Mouse (Mus musculus) kidney, adult 2 months (tissue): Measurements from ENCODE around the gene Rptor. TPM values are rescaled to one million over a fixed set of nuclear protein-coding genes. Genes with fewer than 3 reads are reported as not detected.

Experiments used
- DNase-seq: peaks from one replicate; pipeline ENCODE4 v3.0.0; 2021
- H3K27ac ChIP-seq: fragments of 200-500 bp; 2 replicates; pipeline ENCODE4 v1.5.1; 2012; ENCODE audit warnings: low read depth, low read length, control low read depth, inconsistent platforms; ENCODE audit not compliant: insufficient read depth
- H3K27me3 ChIP-seq: fragments of 200-500 bp; replicated peaks from 2 replicates; pipeline ENCODE4 v1.6.1; 2012; ENCODE audit warnings: mild to moderate bottlenecking, moderate library complexity, low read length, inconsistent platforms; ENCODE audit not compliant: control insufficient read depth, insufficient read depth
- H3K36me3 ChIP-seq: fragments of 200-500 bp; 2 replicates; pipeline ENCODE4 v1.6.1; 2012; ENCODE audit warnings: mild to moderate bottlenecking, moderate library complexity, low read length, inconsistent platforms; ENCODE audit not compliant: control insufficient read depth, insufficient read depth
- H3K4me1 ChIP-seq: fragments of 200-500 bp; 2 replicates; pipeline ENCODE4 v1.6.1; 2011; ENCODE audit warnings: low read length; ENCODE audit not compliant: control insufficient read depth, insufficient read depth
- H3K4me3 ChIP-seq: fragments of 200-500 bp; 2 replicates; pipeline ENCODE4 v1.5.1; 2011; ENCODE audit warnings: mild to moderate bottlenecking, low read depth, low read length, control low read depth; ENCODE audit not compliant: insufficient read depth
- CTCF ChIP-seq: fragments of 200-500 bp; conservative IDR thresholded peaks from 2 replicates; pipeline ENCODE4 v1.5.1; 2011; ENCODE audit warnings: low read depth, mild to moderate bottlenecking, control low read depth, low read length, moderate library complexity, mixed read lengths; ENCODE audit not compliant: insufficient read depth, insufficient read length
- POLR2A ChIP-seq: fragments of 200-500 bp; IDR thresholded peaks from one replicate; pipeline ENCODE4 v1.6.1; 2011; ENCODE audit warnings: low read depth, low read length, control low read depth
- WGBS: fragments of 180-500 bp; shearing (Covaris S2); methylation state at CpG from one replicate; pipeline ENCODE4 v1.1.7; 2018; 5-methylcytosine and 5-hydroxymethylcytosine counted together
- polyA plus RNA-seq: library from polyadenylated mRNA; depleted of rRNA; stranded (reverse); fragments of >200 nt; gene quantifications from 2 replicates; pipeline ENCODE4 v1.2.3, GENCODE M21; 2012

Gene Rptor
- polyA plus RNA-seq, 1 experiment, result 20.7 TPM

DNA sequence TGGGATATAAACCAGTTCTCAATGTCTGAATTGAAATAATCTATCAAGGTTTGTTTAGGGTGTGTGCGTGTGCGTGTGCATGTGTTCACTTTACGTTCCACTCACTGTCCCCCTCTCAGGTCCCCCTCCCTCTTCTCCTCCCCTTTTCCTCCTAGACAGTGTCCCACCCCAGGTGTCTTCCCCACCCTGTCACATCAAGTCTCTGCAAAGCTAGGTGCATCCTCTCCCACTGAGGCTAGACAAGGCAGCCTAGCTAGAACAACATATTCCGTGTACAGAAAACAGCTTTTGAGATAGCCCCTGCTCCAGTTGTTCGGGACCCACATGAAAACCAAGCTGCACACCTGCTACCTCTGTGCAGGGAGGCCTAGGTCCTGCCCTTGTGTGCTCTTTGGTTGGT lies 245.5 kb downstream of the Rptor start:
- Histone ChIP-seq H3K4me1 (no peaks in the 10 kb centered on the region), H3K36me3 (no peaks in the 10 kb centered on the region), H3K27ac (no peak overlapping the region), H3K4me3 (no peak overlapping the region), H3K27me3 (no peaks in the 10 kb centered on the region)
- no peak for DNase-seq
- TF ChIP-seq POLR2A, result no peak
- TF ChIP-seq CTCF, result no peak
- over 99% methylated on average over 5 of the region's 5 CpGs for WGBS

DNA sequence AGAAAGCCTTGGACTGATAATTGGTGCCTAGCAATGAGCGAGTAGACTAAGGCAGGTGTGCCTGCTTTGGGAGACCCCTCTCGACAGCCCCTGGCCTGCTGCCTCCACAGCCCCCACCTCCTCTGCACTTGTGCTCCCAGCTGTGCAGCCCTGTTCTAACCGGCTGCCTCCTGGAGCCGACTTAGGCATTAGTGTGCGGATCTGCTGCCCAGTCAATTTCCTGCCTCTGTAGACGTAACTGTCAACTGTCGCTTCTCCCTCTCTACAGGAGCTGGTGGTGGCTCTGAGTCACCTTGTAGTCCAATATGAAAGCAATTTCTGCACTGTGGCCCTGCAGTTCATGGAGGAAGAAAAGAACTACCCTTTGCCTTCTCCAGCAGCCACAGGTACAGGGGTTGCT lies 253.3 kb downstream of the Rptor start:
- Histone ChIP-seq H3K36me3 (no peaks in the 10 kb centered on the region), H3K27ac (no peak overlapping the region), H3K4me1 (no peaks in the 10 kb centered on the region), H3K27me3 (no peaks in the 10 kb centered on the region), H3K4me3 (no peak overlapping the region)
- DNase-seq, result no peak
- WGBS, result 59% methylated on average over 7 of the region's 7 CpGs
- no peak for TF ChIP-seq POLR2A
- no peak for TF ChIP-seq CTCF

DNA sequence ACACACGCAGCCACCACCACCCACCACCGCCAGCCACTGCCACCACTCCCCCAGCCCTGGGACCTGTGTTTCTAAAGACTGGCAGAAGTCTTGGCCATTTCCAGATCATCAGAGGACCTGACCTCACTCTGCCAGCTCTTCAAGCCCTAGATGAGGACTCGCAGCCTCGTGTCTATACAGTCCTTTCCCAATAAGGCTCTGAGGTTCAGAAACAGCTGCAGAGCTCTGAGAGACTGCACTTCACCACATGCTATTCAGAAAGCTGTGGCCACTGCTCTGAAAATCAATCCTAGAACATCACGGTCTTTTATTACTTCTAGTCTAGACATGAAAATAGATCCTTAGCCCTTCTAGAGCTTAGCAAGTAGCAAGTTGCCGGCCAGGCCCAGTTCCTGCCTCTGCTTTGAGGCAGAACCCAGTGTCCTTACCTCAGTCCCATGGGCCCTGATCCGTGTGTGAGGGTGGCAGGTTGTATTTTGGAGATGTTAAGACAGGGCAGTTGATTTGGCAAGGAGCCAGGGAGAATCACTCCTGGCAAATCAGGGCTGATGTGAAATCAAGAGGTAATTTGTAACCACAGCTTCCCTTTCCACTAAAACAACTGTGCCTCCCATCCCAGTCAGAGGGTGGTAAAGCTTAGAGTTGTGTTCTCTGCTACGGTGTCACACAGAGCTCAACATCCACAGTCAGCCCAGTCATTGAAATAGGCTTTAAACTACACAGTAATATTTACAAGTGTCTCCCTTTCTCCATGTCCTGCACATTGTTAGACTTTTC lies 260.0 kb downstream of the Rptor start:
- no peak for DNase-seq
- TF ChIP-seq CTCF, result no peak
- no peak for TF ChIP-seq POLR2A
- no peak overlapping the region for H3K4me3 ChIP-seq
- WGBS, result 81% methylated on average over 8 of the region's 8 CpGs
- H3K27ac ChIP-seq, result no peak overlapping the region
- H3K4me1 ChIP-seq, result no peaks in the 10 kb centered on the region
- H3K36me3 ChIP-seq, result no peaks in the 10 kb centered on the region
- H3K27me3 ChIP-seq, result no peaks in the 10 kb centered on the region

DNA sequence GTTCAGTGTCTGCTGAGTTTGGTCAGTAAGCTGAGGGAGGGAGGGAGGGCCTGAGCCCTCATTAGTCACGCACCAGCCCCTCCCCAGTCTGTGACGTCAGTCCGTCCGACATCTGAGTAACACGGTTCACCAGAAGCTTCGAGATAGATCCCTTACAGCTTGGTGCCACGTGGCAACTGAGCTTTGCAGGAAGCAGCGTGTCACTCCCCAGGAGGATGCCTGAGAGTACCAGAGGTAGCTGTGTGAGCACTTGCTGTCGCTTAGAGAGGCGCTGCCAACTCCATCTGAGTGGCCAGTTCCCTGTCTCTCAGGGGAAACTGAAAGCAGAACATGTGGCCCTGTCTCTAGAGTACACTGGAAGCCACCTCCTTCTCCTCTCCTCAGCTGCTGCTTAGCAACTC lies 260.7 kb downstream of the Rptor start:
- no peaks in the 10 kb centered on the region for H3K36me3 ChIP-seq
- H3K27ac ChIP-seq, result no peak overlapping the region
- no peak for TF ChIP-seq CTCF
- TF ChIP-seq POLR2A, result no peak
- no peaks in the 10 kb centered on the region for H3K4me1 ChIP-seq
- H3K4me3 ChIP-seq, result no peak overlapping the region
- H3K27me3 ChIP-seq, result no peaks in the 10 kb centered on the region
- DNase-seq, result no peak
- WGBS, result 47% methylated on average over 10 of the region's 10 CpGs

DNA sequence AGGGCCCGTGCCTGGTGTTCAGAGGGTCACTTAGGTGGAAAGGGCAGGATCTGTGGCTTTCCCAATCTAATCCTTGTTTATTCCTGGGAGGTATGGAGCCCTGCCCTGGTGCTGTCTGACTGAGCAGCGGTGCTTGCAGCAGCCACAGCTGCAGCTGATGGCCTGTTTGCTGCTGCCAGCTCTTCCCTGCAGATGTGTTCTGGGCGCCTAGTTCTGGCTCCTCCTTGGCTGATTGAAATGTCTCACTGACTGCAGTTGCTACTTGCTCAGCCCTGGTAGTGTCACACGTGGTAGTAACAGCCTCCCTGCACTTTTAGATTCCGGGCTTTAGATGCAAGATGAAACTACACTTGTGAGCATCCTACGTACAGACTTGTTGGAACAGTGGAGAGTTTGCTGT lies 264.1 kb downstream of the Rptor start:
- H3K27ac ChIP-seq, result no peak overlapping the region
- 89% methylated on average over 6 of the region's 6 CpGs for WGBS
- H3K36me3 ChIP-seq, result no peaks in the 10 kb centered on the region

DNA sequence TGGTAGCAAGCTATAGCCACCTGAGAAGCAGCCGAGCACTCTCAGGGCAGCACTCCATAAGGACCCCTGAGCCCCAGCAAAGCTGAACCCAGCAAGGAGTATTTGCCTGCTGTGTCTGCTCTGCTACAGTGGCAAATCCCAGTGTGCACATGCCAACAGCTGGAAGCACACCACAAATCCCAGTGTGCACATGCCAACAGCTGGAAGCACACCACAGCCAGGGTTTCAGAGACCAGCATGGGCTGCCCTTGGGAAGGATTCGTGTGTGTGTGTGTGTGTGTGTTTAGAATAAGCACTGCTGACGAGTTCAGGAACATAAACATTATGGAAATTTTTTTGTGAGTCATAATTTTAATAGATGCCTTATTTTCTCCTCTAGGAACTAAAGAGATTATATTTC lies 265.4 kb downstream of the Rptor start:
- DNase-seq, result no peak
- Histone ChIP-seq H3K4me3 (no peak overlapping the region), H3K27me3 (no peaks in the 10 kb centered on the region), H3K4me1 (no peaks in the 10 kb centered on the region), H3K36me3 (no peaks in the 10 kb centered on the region), H3K27ac (no peak overlapping the region)
- no peak for TF ChIP-seq POLR2A
- TF ChIP-seq CTCF, result no peak
- 81% methylated on average over 3 of the region's 3 CpGs for WGBS

More for the DNA sequence above, 264.1 kb downstream of the Rptor start:
- H3K27me3 ChIP-seq, result no peaks in the 10 kb centered on the region
- no peak for DNase-seq
- TF ChIP-seq POLR2A, result no peak
- no peak for TF ChIP-seq CTCF
- no peaks in the 10 kb centered on the region for H3K4me1 ChIP-seq
- H3K4me3 ChIP-seq, result no peak overlapping the region

DNA sequence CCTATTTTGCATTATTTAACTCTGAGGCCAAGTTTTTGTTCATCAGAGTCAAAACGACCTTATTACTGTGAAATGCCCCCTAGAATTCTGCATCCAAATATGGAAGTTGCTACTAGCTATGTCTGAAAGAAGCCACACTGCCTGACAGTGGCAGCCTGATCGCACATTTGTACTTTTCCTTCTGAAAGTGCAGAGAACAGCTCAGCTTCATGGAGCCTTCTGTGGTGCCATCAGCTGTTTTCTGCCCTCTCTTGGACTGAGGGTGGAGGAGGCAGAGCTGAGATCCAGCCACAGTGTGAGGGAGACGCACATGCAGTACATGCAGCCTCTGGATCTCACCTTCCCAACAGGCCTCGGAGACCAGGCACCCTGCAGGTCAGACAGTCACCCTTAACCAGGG lies 265.9 kb downstream of the Rptor start:
- WGBS, result 74% methylated on average over 4 of the region's 4 CpGs
- no peaks in the 10 kb centered on the region for H3K36me3 ChIP-seq
- no peak for DNase-seq
- H3K27me3 ChIP-seq, result no peaks in the 10 kb centered on the region
- H3K27ac ChIP-seq, result no peak overlapping the region
- no peak overlapping the region for H3K4me3 ChIP-seq
- no peaks in the 10 kb centered on the region for H3K4me1 ChIP-seq
- no peak for TF ChIP-seq CTCF
- no peak for TF ChIP-seq POLR2A

DNA sequence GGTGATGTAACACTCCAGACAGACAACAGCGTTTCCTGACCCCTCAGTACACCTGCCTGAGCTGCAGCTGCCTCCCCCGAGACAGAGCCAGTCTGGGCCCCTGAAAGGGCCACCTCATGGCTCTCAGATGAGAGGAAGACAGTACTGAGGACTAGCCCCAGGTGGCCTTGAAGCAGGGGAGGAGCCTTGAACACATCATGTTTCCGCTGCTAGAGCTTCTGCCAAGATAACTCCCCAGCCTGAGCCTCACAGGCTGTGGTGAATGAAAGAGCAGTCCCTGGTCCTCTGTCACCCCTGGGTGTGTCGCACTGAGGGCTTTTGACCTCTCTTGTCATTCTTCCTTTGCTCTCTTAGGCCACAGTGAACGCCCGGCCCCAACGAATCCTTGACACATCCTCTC lies 268.4 kb downstream of the Rptor start:
- Histone ChIP-seq H3K27ac (no peak overlapping the region), H3K4me3 (no peak overlapping the region), H3K4me1 (no peaks in the 10 kb centered on the region), H3K27me3 (no peaks in the 10 kb centered on the region), H3K36me3 (no peaks in the 10 kb centered on the region)
- 89% methylated on average over 7 of the region's 7 CpGs for WGBS
- TF ChIP-seq CTCF, result no peak
- no peak for TF ChIP-seq POLR2A
- no peak for DNase-seq
